Mouse (Mus musculus) pancreas, adult 10 weeks (tissue): ENCODE results near the gene Gm4567. TPM values are rescaled to one million over a fixed set of nuclear protein-coding genes. Genes with fewer than 3 reads are reported as not detected.

Experiments
- polyA plus RNA-seq: library from polyadenylated mRNA; stranded (reverse); fragments of 350-450 nt; fragmentation: Illumina TruSeq; extraction: RNeasy Lipid Tissue Mini Kit (QIAGEN cat#74804); gene quantifications from one replicate; pipeline ENCODE4 v1.2.3, GENCODE M21; 2015; ENCODE audit warnings: low read depth, low replicate concordance; ENCODE audit not compliant: insufficient read depth

Gm4567 gene
- polyA plus RNA-seq: not detected

GRCm38 (mm10) chr7:22719610-22720009 is at the start of gene Gm4567:
Gene Gm4567, minus strand, starts transcription at chr7:22719710.

GRCm38 (mm10) chr7:22761397-22761796 is 41.9 kb upstream of the Gm4567 start, which contains the start of gene Vmn1r157:
Gene Vmn1r157, plus strand, starts transcription at chr7:22761697.

DNA sequence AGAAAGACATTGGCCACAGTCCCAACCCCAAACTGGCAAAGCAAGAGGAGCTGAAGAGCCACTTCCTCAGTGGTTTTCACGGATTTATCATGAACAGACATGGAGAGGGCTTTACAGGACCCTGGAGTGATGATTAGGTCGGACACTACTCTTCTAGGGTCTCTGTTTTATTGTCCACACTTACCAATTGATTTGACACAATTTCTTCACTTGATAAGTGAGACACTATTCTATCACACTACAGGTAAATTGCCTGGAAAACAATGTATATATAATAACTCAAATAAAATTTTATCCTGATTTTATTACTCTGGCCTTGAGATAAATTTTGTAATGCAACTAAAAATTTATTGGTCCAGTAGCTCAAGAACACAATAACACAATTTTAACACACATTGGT is 27.3 kb downstream of the Gm4567 start, which contains the start of gene Gm8693:
Gene Gm8693 (minus strand): TSS at position 101 of the 400 bp plus-strand sequence.

Other genes with a start within 250 kb of the Gm4567 start
- gene Vmn1r151, start 220.0 kb downstream of the Gm4567 start, polyA plus RNA-seq: not detected
- not detected for gene Vmn1r152, start 196.7 kb downstream of the Gm4567 start, polyA plus RNA-seq
- gene Gm8677, start 184.8 kb downstream of the Gm4567 start, polyA plus RNA-seq: not detected
- gene Gm4201, start 154.4 kb downstream of the Gm4567 start, polyA plus RNA-seq: not detected
- gene Gm4565, start 131.6 kb downstream of the Gm4567 start, polyA plus RNA-seq: not detected
- gene Vmn1r155, start 61.7 kb downstream of the Gm4567 start, polyA plus RNA-seq: not detected
- gene Gm8693, start 27.4 kb downstream of the Gm4567 start, polyA plus RNA-seq: not detected
- not detected for gene Vmn1r157, start 42.0 kb upstream of the Gm4567 start, polyA plus RNA-seq
- gene Vmn1r158, start 71.1 kb upstream of the Gm4567 start, polyA plus RNA-seq: not detected
- not detected for gene Vmn1r159, start 123.9 kb upstream of the Gm4567 start, polyA plus RNA-seq
- not detected for gene Vmn1r160, start 151.5 kb upstream of the Gm4567 start, polyA plus RNA-seq